Mouse (Mus musculus): Measurements from ENCODE around the gene Galnt16.

- TF ChIP-seq CTCF (IDR thresholded peaks at IDR 0.05; ENCODE audit: low read depth, low read length) = no peak
- TF ChIP-seq POLR2A (IDR thresholded peaks at IDR 0.05; ENCODE audit: borderline replicate concordance, low read depth, low read length) = no peak
Measured at GRCm38 (mm10) chr12:80663935-80664334, 145.9 kb downstream of the Galnt16 start.
